Mouse (Mus musculus): ENCODE measurements around the gene Dhx8. TPM values are rescaled to one million over a fixed set of nuclear protein-coding genes. Genes with fewer than 3 reads are reported as not detected.

The Dhx8 gene
- polyA plus RNA-seq, 1 experiment from 2014 or later = 24.3 TPM

- Histone ChIP-seq H3K27me3 (ENCODE audit: control insufficient read depth, insufficient read depth, low read length) (0 out of 2 replicates have a peak, but pooled peaks cover 4% of the 10 kb centered on the region), H3K27ac (ENCODE audit: low read depth, low read length) (peak overlapping the region; percentile 43; the same call in 1 of the 2 replicates), H3K4me1 (ENCODE audit: control insufficient read depth, insufficient read depth, low read length) (peaks cover 11% of the 10 kb centered on the region), H3K4me2 (peak overlapping the region; percentile 55), H3K9ac (ENCODE audit: low read depth, low read length) (peak overlapping the region; percentile 24; the same call in 1 of the 2 replicates), H3K4me3 (ENCODE audit: low read depth, low read length) (peak overlapping the region; percentile 25), H3K36me3 (ENCODE audit: control insufficient read depth, insufficient read depth, low read length) (no peaks in the 10 kb centered on the region), H3K9me3 (replicated peaks; ENCODE audit: control insufficient read depth, low read length) (no peaks in the 10 kb centered on the region; the same call in 1 of the 2 replicates)
- peak; percentile 32; the same call in 1 of the 2 replicates for ATAC-seq (replicated peaks; ENCODE audit: insufficient number of reproducible peaks, low FRiP score, low TSS enrichment)
- 13% methylated on average over 23 of the region's 23 CpGs for WGBS (ENCODE audit: insufficient replicate concordance)
These were observed 81.8 kb downstream of the Dhx8 start for GRCm38 (mm10) chr11:101814375-101815102.

DNA sequence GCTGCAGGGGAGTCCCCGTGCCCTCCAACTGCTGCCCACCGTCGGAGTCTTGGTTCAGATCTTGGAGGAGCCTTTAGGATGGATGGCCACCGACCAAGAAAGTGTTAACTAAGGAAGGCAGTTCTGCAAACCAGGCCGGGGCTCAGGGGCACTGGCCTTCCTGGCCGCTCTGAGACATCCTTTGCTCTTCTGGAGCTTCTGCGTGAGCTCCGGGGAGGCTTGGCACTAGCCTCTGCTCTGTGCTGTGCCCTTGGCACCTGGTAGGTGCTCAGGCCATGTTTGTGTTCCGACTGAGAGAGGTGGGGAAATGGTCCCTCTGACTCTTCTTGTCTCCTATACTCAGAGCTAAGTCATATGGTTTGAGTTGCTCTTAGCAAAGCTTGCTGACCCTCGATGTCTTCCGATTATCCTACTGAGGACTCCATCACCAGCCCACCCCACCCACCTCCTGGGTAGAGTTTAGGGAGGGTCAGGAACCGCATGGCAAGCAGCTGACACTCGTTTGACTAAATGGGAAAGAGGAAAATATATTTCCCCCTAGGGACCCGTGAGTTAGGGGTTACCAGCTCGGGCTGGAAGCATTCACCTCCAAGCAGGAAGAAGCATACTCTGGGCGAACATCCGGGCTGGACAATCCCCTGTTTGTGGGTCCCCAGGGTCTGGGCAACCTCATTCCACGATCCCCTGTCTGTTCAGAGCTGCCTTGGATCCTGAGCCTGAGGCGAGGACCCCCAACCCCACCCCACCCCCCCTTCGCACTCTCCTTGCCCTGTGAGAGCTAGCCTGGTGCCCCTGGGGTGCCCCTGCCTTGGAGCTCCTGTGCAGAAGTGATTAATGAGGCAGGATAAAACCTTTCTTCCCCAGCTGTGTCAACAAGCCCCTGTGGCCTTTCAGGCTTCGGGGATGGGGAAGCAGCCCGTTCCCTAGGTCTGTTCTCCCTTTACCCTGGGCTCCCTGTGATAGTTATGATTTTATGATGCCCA lies 82.7 kb downstream of the Dhx8 start:
- ATAC-seq (replicated peaks; ENCODE audit: insufficient number of reproducible peaks, low FRiP score, low TSS enrichment) = 0 out of 2 replicates have a peak, but pooled peaks have one; percentile 9
- H3K4me3 ChIP-seq (ENCODE audit: low read depth, low read length) = no peak overlapping the region
- no peaks in the 10 kb centered on the region for H3K36me3 ChIP-seq (ENCODE audit: control insufficient read depth, insufficient read depth, low read length)
- H3K9me3 ChIP-seq (replicated peaks; ENCODE audit: control insufficient read depth, low read length) = peaks cover 3% of the 10 kb centered on the region; the same call in 1 of the 2 replicates
- peaks cover 11% of the 10 kb centered on the region for H3K4me1 ChIP-seq (ENCODE audit: control insufficient read depth, insufficient read depth, low read length)
- H3K27ac ChIP-seq (ENCODE audit: low read depth, low read length) = no peak overlapping the region
- 19% methylated on average over 22 of the region's 22 CpGs for WGBS (ENCODE audit: insufficient replicate concordance)
- peak overlapping the region; percentile 24; the same call in 1 of the 2 replicates for H3K9ac ChIP-seq (ENCODE audit: low read depth, low read length)
- peak overlapping the region; percentile 55 for H3K4me2 ChIP-seq
- H3K27me3 ChIP-seq (ENCODE audit: control insufficient read depth, insufficient read depth, low read length) = 0 out of 2 replicates have a peak, but pooled peaks cover 3% of the 10 kb centered on the region

Other genes starting within 250 kb of the Dhx8 start
- 12.3 and 12.7 TPM in 2 replicates for gene Brca1, start 181.0 kb upstream of the Dhx8 start, polyA plus RNA-seq (2014; fragmentation: Nextera tagmentation; extraction: Ambion mirVana)
- gene Nbr1, start 180.8 kb upstream of the Dhx8 start, polyA plus RNA-seq (2014; fragmentation: Nextera tagmentation; extraction: Ambion mirVana) = 48.4 and 72.2 TPM in 2 replicates
- gene Tmem106a, start 150.7 kb upstream of the Dhx8 start, polyA plus RNA-seq (2014; fragmentation: Nextera tagmentation; extraction: Ambion mirVana) = 3.3 and 4.4 TPM in 2 replicates
- not detected in 2 replicates for gene Gm11634, start 133.7 kb upstream of the Dhx8 start, polyA plus RNA-seq (2014; fragmentation: Nextera tagmentation; extraction: Ambion mirVana)
- gene Rdm1, start 105.7 kb upstream of the Dhx8 start, polyA plus RNA-seq (2014; fragmentation: Nextera tagmentation; extraction: Ambion mirVana) = 27.9 and 28.2 TPM in 2 replicates
- 9.4 and 10.5 TPM in 2 replicates for gene Arl4d, start 67.4 kb upstream of the Dhx8 start, polyA plus RNA-seq (2014; fragmentation: Nextera tagmentation; extraction: Ambion mirVana)
- 4.5 and 8.7 TPM in 2 replicates for gene Etv4, start 52.5 kb downstream of the Dhx8 start, polyA plus RNA-seq (2014; fragmentation: Nextera tagmentation; extraction: Ambion mirVana)
- 13.2 and 14.5 TPM in 2 replicates for gene Meox1, start 161.5 kb downstream of the Dhx8 start, polyA plus RNA-seq (2014; fragmentation: Nextera tagmentation; extraction: Ambion mirVana)
- 0.10 and 0.43 TPM in 2 replicates for gene Sost, start 234.1 kb downstream of the Dhx8 start, polyA plus RNA-seq (2014; fragmentation: Nextera tagmentation; extraction: Ambion mirVana)

Data from heart, embryonic 11.5 days (tissue).